Mouse (Mus musculus) adrenal gland, adult 8-10 months (tissue): ENCODE results near the gene Arl5a. TPM values are rescaled to one million over a fixed set of nuclear protein-coding genes. Genes with fewer than 3 reads are reported as not detected.

Experiments
- DNase-seq: peaks from one replicate; pipeline ENCODE4 v3.0.0; 2022
- total RNA-seq, 4 experiments: library from RNA; stranded (reverse); gene quantifications; 2 replicates each; pipeline ENCODE4 v1.2.4; 2022

The Arl5a gene
- total RNA-seq, 4 experiments from 2014 or later = 39.8 to 62.9 (median 49.8) TPM

DNA sequence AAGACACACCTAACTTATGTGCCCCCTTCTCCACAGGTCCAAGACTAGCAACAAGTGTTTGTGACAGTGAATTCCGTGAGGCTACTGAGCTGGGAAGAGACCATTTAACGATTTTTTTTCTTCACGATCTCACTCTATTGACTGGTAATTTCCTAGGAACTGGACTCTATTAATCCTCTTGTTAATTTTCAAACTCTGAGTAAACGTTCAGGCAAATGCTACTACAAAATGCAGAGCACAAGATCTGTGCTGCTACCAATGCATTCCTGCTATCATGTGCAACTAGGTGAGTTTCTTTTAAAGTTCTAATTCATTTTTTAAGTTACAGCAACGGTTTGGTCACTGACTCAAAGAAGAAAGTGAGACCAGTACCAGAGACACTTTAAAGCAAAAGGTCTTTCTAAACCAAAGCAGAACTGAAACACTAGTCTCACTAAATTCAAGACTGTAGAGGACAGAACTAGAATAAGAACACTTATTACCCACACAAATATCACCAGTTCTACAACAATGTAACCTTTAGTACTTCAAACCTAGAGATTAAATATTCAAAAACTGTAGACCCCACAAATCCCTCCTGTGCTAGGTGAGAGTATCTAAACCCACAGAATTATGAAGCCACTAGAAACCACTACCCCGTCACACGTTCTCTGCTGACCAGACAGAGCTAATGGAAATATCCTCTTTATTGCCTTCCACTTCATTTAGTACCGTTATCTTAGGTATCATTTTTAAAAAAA is 1.7 kb downstream of the Arl5a start:
- no peak for DNase-seq

DNA sequence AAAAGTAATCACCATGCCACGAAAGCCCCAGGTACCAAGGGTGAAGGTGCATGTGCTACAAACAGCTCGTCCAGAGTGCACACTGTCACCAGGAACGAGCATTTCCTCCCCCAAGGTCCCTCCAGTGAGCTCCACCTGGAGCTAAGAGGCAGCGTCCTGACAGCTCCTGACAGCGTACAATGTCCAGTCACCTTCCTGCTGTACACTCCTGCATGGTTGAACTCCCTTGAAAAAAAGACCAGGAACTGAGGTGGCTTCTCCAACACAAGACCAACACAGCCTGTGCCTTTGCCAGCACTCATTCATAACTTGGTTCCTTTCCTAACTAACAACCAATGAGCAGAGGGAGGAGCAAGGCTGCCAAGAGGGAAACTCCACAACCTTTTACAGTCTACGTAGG is 3.5 kb downstream of the Arl5a start:
- no peak for DNase-seq

DNA sequence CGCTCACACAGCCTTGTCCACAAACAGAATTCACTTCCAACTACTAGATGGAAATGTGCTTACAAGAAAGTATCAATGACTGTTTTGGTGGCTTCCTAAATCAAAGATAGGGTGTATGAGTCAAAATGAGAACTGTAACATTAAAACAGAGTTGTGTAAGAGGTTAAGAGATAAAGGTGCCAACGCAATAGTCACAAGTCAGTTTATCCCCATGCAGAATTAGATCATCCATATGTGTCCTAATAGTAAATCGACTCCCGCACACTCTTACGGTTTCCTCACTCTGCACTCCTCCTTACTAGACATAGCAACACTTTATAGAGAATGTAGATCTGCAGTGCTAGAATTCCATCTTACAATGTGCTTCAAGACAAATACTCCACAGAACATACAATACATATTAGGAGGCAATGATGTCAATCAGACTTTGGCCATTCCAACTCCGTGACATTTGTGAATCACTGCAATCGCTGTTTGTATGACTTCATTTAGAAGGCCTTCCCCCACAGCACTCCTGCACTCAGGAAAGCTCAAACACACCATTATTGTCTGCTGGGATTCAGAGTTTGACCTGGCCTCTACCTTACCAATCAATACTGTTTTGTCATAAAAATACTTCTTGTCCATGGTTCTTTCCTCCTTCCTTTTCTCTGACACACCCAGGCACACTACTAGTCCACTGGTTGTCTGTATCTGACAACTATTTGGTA is 4.5 kb downstream of the Arl5a start:
- no peak for DNase-seq

DNA sequence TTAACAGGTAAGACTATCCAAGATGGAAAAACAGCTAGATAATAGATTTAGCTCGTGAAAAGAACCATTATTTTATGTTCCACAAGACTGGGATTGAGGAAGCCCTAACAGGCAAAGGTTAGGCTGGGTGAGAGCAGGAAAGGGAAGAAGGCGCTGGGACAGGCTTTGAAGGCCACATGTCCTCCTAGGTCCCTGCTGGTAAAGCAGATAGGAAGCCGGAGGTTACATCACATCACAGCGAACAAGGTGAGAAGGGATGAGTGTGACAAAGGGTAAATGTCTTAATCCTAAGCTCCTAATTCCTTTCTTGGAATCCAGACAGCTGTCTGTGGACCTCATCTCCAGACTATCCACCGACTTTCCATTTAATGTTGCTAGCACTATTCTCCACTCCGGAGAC is 5.4 kb downstream of the Arl5a start:
- DNase-seq = no peak

DNA sequence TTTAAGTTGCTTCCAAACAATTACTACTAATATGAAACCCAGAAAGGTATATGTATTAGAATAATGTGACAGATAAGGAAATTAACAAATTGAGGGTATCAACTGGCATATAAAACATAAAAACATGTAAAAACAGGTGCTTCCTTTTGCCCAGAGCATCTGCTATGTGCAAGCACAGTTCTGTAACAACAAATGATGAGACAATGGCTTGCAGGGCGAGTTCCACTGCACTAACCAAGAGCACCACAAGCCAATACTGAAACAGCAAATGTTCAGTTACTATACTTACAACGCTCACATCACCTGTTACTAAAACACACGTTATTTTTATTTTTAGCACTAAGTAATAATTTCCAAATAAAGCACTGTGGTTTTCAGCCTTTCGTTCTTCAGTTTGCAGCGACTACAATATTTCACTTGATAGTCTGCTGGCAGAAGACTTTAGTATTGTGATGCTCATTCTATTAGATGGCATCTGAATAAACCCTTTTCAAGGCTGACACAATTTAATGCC is 12.1 kb downstream of the Arl5a start:
- DNase-seq = no peak

DNA sequence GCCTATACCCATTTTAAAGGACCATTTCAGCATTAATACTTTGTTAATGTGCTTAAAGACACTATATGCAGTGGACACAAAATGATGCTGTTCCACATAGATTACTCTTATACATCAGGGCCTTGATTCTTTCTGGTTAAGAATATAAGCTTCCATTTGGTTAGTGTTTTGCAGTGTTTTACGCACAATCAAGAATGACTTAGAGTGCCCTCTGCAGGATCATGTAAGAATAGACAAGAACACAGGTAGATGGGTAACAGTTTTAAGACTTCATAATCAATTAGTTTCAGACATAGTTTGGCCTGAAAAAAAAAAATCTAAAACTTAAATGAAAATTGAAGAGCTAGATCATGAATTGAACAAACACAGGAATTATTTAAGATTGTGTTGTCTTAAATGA is 18.2 kb downstream of the Arl5a start:
- DNase-seq = no peak

DNA sequence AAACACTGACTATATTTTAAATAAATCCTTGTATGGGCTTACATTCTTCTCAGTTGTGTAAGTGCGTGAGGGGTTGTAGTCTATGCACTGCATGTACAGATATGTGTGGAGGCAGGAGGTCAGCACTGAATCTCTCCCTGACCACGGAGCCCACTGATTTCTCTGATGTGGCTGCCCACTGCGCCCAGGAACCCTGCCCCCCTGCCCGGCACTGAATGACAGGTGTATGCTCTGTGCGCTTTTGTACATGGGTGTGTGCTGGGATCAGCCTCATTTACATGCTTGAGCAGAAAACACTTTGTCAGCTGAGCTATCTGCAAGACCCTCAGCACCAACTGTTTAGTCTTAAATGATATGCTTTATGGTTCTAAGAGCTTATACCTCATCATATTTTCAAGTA is 19.5 kb downstream of the Arl5a start:
- DNase-seq = no peak

DNA sequence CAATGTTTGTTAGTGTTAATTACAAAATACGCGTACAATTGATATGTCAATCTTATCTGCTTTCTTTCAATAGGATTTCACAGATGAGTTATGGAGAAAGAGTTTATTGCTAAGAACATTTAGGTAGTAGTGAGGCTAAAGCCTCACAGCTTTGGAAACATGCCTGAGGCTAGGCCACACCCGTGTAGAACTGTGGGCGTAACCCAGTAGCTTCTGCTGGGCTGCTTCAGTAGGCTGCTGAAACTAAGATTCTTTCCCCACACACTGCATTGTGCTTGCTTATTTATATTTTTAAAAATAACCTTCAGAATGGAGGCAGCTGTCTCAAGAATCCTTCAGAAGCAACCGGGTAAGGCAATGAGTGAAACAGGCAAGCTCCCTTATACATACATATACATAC is 30.2 kb downstream of the Arl5a start:
- no peak for DNase-seq

DNA sequence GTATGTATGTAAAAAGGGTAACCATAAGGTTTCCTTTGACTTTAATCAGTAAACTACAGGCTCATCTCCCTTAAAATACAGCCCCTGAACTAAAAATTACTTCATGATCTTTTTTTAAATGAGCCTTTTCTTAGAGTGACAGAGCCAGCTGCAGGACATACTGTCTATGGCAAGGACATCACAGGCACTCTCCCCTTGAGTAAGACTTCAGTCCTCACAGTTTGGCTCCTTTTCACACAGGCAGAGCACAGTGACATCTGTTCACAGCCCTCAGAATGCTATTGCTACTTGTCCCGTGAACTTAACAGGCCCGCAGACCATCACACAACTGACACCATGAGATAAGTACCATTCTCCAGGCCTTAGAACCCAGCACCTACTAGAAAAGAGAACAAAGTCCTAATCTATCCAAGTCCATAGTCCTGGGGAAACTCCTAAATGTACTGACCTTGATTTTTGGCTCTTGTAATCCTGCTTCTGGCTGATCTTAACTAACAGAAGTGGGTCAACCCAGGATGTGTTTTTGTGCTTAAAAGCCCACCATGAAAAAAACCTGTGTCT is 34.2 kb downstream of the Arl5a start:
- no peak for DNase-seq

DNA sequence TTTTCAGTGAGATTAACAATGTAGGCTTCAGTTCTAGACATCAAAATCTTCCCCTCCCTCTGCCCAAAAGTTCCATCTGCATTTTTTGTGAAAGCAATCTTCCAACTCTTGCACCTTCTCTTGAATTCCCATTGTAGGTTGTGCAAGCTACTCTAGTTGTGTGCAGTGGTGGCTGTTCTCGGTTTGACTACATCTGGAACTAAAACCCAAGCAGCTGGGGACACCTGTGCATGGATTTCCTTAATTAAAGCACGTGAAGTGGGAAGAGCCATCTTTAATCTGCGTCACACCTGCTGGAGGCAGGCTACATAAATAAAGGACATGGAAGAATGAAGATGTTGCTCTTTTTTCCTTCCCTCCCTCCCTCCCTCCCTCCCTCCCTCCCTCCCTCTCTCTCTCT is 34.7 kb downstream of the Arl5a start:
- DNase-seq = no peak

DNA sequence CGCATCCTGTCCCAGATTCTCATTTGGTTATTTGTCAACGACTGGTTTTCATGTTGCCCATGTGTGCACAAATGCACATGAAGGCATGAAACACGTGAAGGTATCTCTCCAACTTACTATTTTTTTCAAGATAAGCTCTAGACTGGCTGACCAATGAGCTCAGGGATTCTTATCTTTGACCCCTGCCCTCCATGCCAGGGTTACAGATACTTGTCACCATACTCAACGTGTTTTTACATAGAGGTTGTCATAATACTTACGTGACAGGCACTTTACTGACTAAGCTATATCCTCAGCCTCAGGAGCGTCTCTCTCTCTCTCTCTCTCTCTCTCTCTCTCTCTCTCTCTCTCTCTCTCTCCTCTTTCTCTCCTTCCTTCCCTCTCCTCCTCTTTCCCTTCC is 38.2 kb downstream of the Arl5a start:
- no peak for DNase-seq

DNA sequence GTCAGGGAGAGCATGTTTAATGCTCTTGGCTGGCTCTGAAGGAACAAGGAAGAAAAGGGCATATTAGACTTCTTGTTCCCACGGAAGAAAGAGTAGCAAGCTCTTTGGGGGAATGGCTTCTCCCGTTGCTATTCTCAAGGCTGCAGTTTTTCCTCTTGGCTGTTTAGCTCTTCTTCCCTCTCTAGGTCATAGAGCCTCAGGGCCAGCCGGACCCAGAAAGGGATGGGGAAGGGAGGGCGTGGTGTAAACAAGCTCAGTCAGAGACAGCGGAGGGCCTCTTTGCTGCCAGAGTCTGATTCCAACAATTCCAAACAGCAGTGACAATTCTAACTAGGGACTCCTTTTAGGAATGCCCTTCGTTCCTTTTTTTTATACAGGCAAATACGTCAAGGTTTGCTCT is 38.7 kb downstream of the Arl5a start:
- peak; percentile 12 for DNase-seq

DNA sequence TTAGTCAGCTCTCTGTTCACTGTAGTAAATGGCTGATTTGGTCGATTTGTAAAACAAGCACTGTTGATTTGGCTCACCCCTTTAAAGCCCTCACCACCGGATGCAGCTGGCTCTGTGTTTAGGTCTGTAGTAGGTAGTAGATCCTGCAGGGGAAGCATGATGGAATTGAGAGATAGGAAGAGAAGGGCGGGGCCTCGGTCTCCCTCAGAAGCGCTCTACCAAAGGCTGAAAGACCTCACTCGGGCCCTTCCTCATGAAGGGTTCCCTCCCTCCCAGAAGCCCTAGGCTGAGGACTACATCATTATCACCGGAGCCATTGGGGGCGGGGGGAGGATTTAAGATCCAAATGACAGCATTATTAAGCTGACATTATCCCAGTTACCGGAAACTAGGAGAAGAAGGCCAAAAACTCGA is 45.8 kb downstream of the Arl5a start:
- DNase-seq = no peak

DNA sequence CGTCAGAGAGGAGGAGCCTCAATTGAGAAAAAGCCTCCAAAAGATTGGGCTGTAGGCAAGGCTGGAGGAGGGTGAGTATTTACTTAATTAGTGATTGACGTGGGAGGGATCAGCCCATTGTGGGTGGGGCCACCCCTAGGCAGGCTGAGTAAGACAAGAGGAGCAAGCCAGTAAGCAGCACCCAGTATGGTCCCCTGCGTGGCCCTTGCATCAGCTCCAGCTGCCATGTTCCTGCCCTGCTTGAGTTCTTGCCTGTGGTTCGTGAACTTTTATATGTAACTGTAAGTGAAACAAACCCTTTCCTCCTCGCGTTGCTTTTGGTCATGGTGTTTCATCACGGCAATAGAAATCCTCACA is 46.3 kb downstream of the Arl5a start, which contains the start of gene Neb:
TSS of gene Neb (minus strand) at position 27 of the 357 bp plus-strand sequence.
- peak; percentile 7 for DNase-seq

DNA sequence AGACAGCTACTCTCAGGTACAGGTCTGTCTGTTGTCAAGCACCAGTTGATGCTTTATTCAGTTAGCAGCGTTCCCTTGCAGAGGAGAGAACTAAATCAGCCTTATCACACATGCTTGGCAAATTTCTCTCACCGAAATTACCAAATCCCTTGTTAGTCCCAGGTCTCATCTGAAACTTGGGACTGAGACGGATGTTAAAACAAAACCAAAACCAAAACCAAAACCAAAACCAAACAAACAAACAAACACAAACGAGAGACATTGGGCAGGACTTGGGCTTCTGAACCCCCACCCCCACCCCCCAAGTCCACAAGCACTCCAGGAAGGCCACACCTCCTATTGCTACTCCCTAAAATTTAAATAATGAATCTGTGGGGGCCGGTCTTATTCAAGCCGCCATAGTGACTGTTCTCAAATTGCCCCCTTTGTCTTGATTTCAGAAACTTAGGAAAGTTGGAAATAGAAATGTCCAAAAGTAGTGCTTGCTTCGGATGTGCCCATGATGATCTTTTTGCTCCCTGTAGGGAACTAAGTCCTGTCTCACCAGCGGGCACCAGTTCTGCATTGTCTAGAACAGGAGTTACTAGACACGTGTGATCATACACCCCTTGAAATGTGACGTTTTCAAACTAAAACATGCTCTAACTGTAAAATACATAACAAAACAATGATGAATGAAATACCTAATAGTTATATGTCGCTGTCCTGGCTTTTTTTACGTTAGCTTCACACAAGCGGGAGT is 46.8 kb downstream of the Arl5a start:
- DNase-seq = no peak

DNA sequence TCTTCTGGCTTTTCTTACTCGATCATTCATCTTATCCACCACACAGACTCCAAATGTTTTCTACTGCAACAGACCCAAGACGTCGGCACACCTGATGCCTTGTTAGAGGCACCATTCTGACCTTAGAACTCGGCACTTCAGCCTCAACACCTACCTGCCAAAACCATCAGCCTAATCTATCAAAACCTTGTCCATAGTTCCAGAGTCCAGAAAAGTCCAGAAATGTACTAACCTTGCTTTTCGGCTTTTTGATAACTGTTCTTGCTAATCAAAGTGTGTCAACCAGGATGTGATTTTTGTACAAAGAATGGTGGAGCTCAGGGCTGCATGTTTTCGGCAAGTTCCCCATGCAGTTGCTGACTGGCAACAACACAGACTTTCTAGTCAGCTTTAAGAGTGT is 50.0 kb downstream of the Arl5a start:
- DNase-seq = no peak

DNA sequence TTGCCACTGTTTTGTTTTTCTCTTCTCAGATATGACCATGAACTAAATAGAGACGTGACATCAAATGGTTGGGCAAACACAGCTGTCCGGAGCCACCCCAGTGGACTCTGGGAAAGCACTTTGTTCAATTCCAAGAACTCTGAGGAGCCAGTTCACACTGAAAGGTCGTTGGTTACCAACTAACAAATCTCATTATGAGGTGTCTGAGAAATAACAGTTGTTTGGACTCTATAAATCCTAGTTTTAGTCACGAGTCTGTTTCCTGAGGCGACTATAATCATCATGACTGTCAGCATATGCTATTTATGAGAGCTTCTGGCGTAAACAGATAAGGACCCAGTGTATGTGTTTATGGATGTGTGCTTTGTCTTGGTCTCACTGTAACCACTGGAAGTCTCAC is 52.2 kb downstream of the Arl5a start:
- DNase-seq = peak; percentile 45

DNA sequence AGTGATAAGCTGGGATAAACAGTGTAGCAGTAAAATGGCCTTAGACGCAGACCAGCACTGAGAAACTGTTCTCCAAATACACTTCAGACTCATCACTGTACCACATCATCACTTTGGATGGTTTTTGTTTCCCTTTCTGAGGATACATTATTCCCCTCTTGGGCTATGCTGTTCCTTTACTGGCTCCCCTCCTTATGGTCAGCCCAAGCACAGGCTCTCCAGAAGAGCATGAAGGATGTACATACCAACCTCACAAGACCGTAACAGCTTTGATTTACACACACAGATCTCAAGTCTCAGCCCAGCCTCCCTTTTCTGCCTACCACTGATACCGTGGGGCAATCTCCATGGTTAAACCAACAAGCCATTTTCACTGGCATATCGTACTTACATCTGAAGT is 52.6 kb downstream of the Arl5a start:
- DNase-seq = no peak

DNA sequence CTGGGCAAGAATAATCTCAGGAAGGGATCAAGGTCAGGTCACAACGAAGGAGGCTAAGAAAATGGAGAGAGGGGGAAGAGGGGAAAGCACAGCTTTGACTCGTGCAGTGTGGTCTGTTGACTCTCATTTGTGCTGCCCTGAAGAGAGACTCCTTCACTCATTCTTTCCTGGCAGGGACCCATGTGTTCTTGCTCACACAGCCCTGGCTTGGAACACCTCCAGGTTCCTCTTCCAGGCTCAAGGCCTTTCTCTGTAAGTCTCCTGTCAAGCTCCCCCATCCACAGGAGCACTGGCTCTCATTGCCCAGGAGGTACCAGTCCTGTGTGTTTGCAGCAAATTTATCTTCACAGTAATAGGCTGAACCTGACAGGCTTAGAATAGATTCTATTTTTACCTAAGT is 53.6 kb downstream of the Arl5a start:
- DNase-seq = peak; percentile 87

DNA sequence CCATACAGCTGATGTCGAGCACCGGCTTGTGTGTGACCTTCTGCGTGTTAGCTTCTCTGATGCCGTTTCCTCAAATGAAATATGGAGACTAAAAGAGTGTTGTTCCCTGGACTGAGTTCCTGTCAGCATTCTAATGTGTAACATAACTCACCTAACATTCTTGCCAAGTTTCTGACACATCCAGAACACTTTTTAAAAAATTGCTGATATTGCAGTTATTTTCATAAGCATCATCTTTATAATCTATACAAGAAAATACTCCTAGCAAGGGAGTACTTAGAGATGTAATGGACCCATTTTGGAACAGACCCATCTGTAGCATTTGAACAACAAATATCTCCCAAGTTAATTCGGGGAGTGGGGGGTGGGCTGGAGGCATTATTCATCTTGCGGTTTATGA is 55.1 kb downstream of the Arl5a start:
- DNase-seq = no peak

DNA sequence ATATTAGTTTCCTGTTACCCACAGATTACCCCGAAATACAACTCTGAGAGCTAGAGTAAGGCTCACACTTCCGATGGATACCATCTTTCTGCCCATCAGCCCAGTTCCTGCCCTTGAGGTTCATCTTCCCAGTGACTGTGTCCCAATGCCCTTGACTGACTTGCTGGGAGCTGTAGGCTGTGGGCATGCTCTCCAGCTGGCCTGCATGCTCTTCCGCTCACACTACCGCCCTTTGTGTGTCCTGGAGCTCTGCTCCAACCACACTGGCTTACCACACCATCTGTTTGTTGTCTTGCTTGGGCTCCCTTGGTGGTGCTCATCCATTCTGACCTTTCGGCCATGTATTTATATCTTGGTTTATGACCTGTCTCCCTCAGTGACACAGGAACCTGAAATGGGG is 57.0 kb downstream of the Arl5a start:
- no peak for DNase-seq

DNA sequence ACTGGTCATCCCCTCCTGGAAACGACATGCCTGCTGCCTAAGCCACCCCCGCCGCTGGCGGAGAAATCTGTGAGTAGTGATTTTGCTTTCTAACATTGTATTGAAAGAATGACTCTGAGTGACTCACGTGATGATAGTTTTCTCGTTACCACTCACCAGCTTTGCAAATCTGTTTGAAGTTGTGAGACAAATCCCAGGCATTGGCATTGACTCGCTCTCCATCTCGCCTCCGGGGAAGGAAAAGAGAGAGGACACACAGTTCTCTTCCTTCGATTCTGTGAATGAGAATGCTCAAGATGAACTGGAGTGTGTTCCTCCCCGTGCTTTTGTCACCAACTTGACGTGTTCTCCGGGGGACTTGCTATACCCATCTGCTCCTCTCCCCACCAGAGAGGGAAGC is 57.5 kb downstream of the Arl5a start:
- DNase-seq = no peak

DNA sequence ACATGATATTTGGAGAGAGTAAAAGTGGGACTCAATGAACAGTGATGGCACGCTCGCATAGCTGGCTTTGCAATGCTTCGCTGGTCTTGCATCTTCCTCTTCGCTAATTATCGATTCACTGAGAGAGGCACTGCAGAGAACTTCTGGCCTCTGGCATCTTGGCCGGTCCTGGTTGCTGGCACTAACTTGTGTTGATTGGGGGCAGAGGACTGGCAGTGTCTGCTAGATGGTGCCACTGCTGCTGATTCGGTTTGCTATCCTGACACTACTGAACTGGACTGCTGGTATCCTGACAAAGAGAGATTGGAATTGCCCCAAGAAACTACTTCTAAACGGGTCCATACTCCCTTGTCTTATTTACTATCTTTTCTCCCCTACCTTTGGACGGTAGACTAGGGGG is 63.6 kb downstream of the Arl5a start:
- no peak for DNase-seq
